Comparison of ENCODE assay signal across 12 mouse cellular contexts in the genomic region with DNA sequence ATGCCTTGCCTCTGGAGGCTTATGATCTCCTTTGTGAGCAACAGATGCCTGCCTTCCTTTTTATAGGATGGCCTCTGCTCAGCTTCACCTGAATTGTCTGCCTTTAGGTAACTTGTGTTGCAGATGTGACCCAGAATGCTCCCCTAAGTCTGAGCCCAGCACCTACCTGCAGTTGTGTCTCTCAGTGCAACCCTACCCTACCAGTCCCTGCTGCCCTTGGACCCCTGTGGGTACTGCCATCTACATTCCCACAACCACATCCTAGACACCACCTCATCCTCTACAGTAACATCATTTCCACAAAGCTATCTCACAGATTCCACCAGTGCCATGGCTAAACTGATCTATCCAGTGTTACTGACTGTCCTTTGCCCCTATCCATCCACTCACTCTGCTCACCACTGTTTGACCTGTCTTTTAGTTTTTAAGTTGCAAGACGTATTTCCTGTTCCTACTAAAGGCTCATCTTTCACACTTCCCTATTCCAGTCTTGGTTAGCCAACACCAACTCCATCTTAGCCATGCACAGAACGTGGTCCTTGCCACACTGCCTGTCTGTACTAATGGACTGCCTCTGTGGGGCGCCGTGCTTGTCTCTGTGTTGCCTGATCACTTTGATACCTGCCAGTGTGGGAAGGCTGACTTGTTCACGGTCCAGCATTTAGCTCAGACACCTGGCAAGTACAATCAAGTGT. TPM values are rescaled to one million over a fixed set of nuclear protein-coding genes. Genes with fewer than 3 reads are reported as not detected.
DNase-seq lines count a peak whose midpoint lies in the region; ATAC-seq and TF ChIP-seq lines count a peak whose summit lies in the region.
"Had no signal": no experiment of that assay in that cellular context is flagged by ENCODE, and none has a peak within 500 bp of the region (broad histone marks: within the 10 kb centered on the region; RNA-seq: fewer than 3 reads in every experiment).

No protein-coding gene starts in this region.

- H3K27me3 ChIP-seq in liver, postnatal 0 days (ENCODE audit: insufficient read depth, low read length), result no peaks in the 10 kb centered on the region
- H3K27me3 ChIP-seq in hindbrain, embryonic 15.5 days, result no peaks in the 10 kb centered on the region
- no peaks in the 10 kb centered on the region for H3K27me3 ChIP-seq in myocyte (ENCODE audit: control insufficient read depth, insufficient read depth, insufficient read length)
- H3K27me3 ChIP-seq: heart, embryonic 12.5 days had no signal

- no peak overlapping the region for H3K27ac ChIP-seq in liver, postnatal 0 days (ENCODE audit: low read depth)
- no peak overlapping the region for H3K27ac ChIP-seq in embryonic fibroblast, embryonic 13.5 days (ENCODE audit: insufficient read depth, low read length)
- no peak overlapping the region for H3K27ac ChIP-seq in hindbrain, embryonic 15.5 days (replicated peaks)
- H3K27ac ChIP-seq: liver, embryonic 14.5 days had no signal

- H3ac ChIP-seq in myocyte (ENCODE audit: control insufficient read depth, insufficient read length), result no peak overlapping the region

- H3K4me2 ChIP-seq in liver, postnatal 0 days (ENCODE audit: low read depth, low read length), result no peak overlapping the region
- 0 out of 2 replicates have a peak overlapping the region, but pooled peaks have one; percentile 38 for H3K4me2 ChIP-seq in hindbrain, embryonic 15.5 days
- no peak overlapping the region for H3K4me2 ChIP-seq in myocyte (ENCODE audit: low read depth)
- H3K4me2 ChIP-seq: heart, embryonic 12.5 days had no signal

- no peaks in the 10 kb centered on the region for H3K36me3 ChIP-seq in liver, postnatal 0 days (replicated peaks; ENCODE audit: insufficient read depth, low read length)
- H3K36me3 ChIP-seq in hindbrain, embryonic 15.5 days, result 0 out of 2 replicates have a peak, but pooled peaks cover 5% of the 10 kb centered on the region
- H3K36me3 ChIP-seq in myocyte (ENCODE audit: control insufficient read depth, insufficient read depth), result peaks cover 13% of the 10 kb centered on the region

- peak; percentile 51 for ATAC-seq in liver, postnatal 0 days
- ATAC-seq in hindbrain, embryonic 15.5 days (ENCODE audit: low FRiP score, low read depth), result peak; percentile 21; the same call in 1 of the 2 replicates

- no peaks in the 10 kb centered on the region for H3K9me3 ChIP-seq in liver, postnatal 0 days (ENCODE audit: low read length)
- no peaks in the 10 kb centered on the region for H3K9me3 ChIP-seq in hindbrain, embryonic 15.5 days
- H3K9me3 ChIP-seq: heart, embryonic 12.5 days had no signal

- H3K4me3 ChIP-seq in liver, postnatal 0 days (ENCODE audit: low read depth, low read length), result no peak overlapping the region
- H3K4me3 ChIP-seq in embryonic fibroblast, embryonic 13.5 days (ENCODE audit: insufficient read depth, low read length), result no peak overlapping the region
- H3K4me3 ChIP-seq in hindbrain, embryonic 15.5 days, result no peak overlapping the region
- no peak overlapping the region for H3K4me3 ChIP-seq in myocyte
- H3K4me3 ChIP-seq: heart, embryonic 12.5 days had no signal

- DNase-seq in liver, postnatal 0 days, result no peak
- no peak for DNase-seq in liver
- DNase-seq in thymus, postnatal 14 days, result no peak
- DNase-seq in ovary, postnatal 10 days (ENCODE audit: low spot score), result no peak
- no peak for DNase-seq in right cerebral cortex, postnatal 4 days
- DNase-seq: cerebellum, postnatal 36 days had no signal

- H3K79me2 ChIP-seq in myocyte (ENCODE audit: control insufficient read depth, insufficient read depth), result no peaks in the 10 kb centered on the region

- H3K9ac ChIP-seq in liver, postnatal 0 days (replicated peaks), result no peak overlapping the region
- no peak overlapping the region for H3K9ac ChIP-seq in hindbrain, embryonic 15.5 days
- H3K9ac ChIP-seq: heart, embryonic 12.5 days; liver, embryonic 14.5 days had no signal

- no peak for TF ChIP-seq POLR2A in embryonic fibroblast, embryonic 13.5 days (IDR thresholded peaks at IDR 0.05; ENCODE audit: low read depth, low read length)
- TF ChIP-seq POLR2A in myocyte (IDR thresholded peaks at IDR 0.05; ENCODE audit: insufficient read length, low read depth), result no peak

- H3K4me1 ChIP-seq in liver, postnatal 0 days (ENCODE audit: insufficient read depth), result no peaks in the 10 kb centered on the region
- no peaks in the 10 kb centered on the region for H3K4me1 ChIP-seq in embryonic fibroblast, embryonic 13.5 days (ENCODE audit: control insufficient read depth, insufficient read depth, low read length)
- H3K4me1 ChIP-seq in hindbrain, embryonic 15.5 days (replicated peaks), result peaks cover 5% of the 10 kb centered on the region; the same call in 1 of the 2 replicates
- H3K4me1 ChIP-seq: heart, embryonic 12.5 days had no signal

- 56% methylated on average over 5 of the region's 5 CpGs for WGBS in liver, postnatal 0 days (ENCODE audit: insufficient replicate concordance)
- WGBS in hindbrain, embryonic 15.5 days, result 78% methylated on average over 5 of the region's 5 CpGs

- no peak for TF ChIP-seq EP300 in liver, postnatal 0 days (IDR thresholded peaks at IDR 0.05; ENCODE audit: low read depth)

- TF ChIP-seq CTCF in liver, postnatal 0 days (IDR thresholded peaks at IDR 0.05; ENCODE audit: low read depth), result no peak
- TF ChIP-seq CTCF in embryonic fibroblast, embryonic 13.5 days (IDR thresholded peaks at IDR 0.05; ENCODE audit: borderline replicate concordance, insufficient read depth, low read length), result 0 out of 2 replicates have a peak, but pooled peaks have one; percentile 7

TF ChIP-seq in myocyte, 11 proteins besides CTCF, POLR2A, EP300 and RAD21:
- TF ChIP-seq MAX (IDR thresholded peaks at IDR 0.05; ENCODE audit: low read depth), result no peak
- no peak for TF ChIP-seq TCF3 (IDR thresholded peaks at IDR 0.05; ENCODE audit: insufficient read length, low read depth)
- TF ChIP-seq REST (IDR thresholded peaks at IDR 0.05; ENCODE audit: insufficient read depth, insufficient read length), result no peak
- peak; percentile 42 for TF ChIP-seq POLR2AphosphoS2 (IDR thresholded peaks at IDR 0.05; ENCODE audit: insufficient read length, low read depth)

RNA-seq across cellular contexts. Expression of a gene that starts 1.4 kb away (rescaled TPM):
- not detected in 2 replicates for polyA plus RNA-seq in liver, postnatal 0 days (2015; fragmentation: Nextera tagmentation; extraction: Ambion mirVana)
- polyA plus RNA-seq in embryonic fibroblast, embryonic 13.5 days (2011; ENCODE audit: insufficient read length, low read depth, missing spikeins), result 0.10 and 0.11 TPM in 2 replicates
- polyA plus RNA-seq in hindbrain, embryonic 15.5 days (2015; fragmentation: Nextera tagmentation; extraction: Ambion mirVana), result 0.08 and 0.09 TPM in 2 replicates
- 0.10 TPM for polyA plus RNA-seq in myocyte (2012; fragmentation: generic; extraction: Trizol)
- polyA plus RNA-seq: heart, embryonic 12.5 days; intestine, embryonic 16.5 days had no signal
